Mouse (Mus musculus): ENCODE data around the gene Efhc1.

DNA sequence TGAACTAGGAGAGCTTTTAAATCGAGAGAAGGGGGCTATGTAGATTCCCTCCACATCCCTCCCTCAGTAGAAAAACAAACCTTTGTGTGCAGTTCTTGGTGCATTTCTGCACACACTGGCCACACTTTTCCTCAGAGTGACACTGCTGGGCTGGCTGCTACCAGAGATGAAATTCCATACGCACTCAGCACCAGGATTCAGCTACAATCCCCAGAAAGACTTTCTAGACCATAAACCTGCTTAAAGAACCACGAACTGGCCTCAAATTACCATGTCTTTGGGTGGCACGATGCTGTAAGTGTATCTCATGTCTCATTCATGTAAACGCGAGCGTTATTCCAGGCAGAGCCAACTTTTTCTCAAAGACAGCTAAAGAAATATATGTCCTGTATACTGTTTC lies 9.6 kb upstream of the Efhc1 start:
- TF ChIP-seq CTCF (conservative IDR thresholded peaks at IDR 0.05; ENCODE audit: low read length) (no peak), POU5F1 (IDR thresholded peaks at IDR 0.05; ENCODE audit: borderline replicate concordance, low read length) (no peak), NANOG (IDR thresholded peaks at IDR 0.05; ENCODE audit: borderline replicate concordance, low read length) (no peak)
